Mouse (Mus musculus) gastrocnemius, adult 2 months (tissue): ENCODE data around the gene Fgf12. TPM values are rescaled to one million over a fixed set of nuclear protein-coding genes. Genes with fewer than 3 reads are reported as not detected.

Experiments
- DNase-seq: peaks from one replicate; pipeline ENCODE4 v3.0.0; 2022
- H3K27ac ChIP-seq: fragments of 200-600 bp; 2 replicates; pipeline ENCODE4 v1.8.1; 2022; ENCODE audit warnings: mild to moderate bottlenecking
- H3K4me3 ChIP-seq: fragments of 200-600 bp; 2 replicates; pipeline ENCODE4 v1.8.1; 2022; ENCODE audit warnings: mild to moderate bottlenecking, moderate library complexity
- CTCF ChIP-seq: fragments of 200-600 bp; IDR thresholded peaks from 2 replicates; pipeline ENCODE4 v1.8.1; 2022; ENCODE audit warnings: antibody characterized with exemption, mild to moderate bottlenecking, moderate library complexity
- intact Hi-C: fragments of 180-260 bp; cut with DNase I; formaldehyde crosslinking; loops from one replicate; pipeline ENCODE4 v1.15.1; 2025
- total RNA-seq, 2 experiments: library from RNA; stranded (reverse); gene quantifications; 2 replicates each; pipeline ENCODE4 v1.2.3; 2021

Gene Fgf12
- total RNA-seq, 2 experiments from 2014 or later = not detected

GRCm38 (mm10) chr16:28593075-28593915 lies 159.6 kb downstream of the Fgf12 start:
- H3K27ac ChIP-seq = no peak overlapping the region
- DNase-seq = peak; percentile 64
- intact Hi-C loops = loop anchor here (10.0 kb wide), 1 partner anchor 982 kb away; the partner anchor contains the start of gene Opa1
- peak overlapping the region; percentile 68 for H3K4me3 ChIP-seq
- peak; percentile 85 for TF ChIP-seq CTCF

DNA sequence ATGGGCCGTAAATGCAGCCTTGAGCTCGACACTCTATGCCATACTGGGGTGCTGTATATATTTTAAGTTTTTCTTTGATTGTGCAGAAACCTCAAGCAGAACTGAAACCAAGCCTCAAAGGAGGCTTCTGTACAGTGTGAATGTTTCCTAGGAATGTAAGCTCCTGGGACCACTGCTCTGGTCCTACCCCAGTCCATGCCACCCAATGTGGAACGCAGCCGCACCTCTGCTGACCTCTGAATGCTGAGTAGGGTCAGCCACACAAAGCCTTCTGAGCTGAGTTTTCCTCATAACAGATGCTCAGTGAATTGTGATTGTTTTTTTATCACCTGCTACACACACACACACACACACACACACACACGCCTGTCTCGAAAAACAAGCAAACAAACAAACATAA lies 160.4 kb downstream of the Fgf12 start:
- Histone ChIP-seq H3K4me3 (no peak overlapping the region), H3K27ac (no peak overlapping the region)
- TF ChIP-seq CTCF = no peak
- intact Hi-C loops = loop anchor here (10.0 kb wide), 1 partner anchor 982 kb away; the partner anchor contains the start of gene Opa1
- no peak for DNase-seq

GRCm38 (mm10) chr16:28591583-28591982 lies 161.3 kb downstream of the Fgf12 start:
- DNase-seq = no peak
- TF ChIP-seq CTCF = no peak
- intact Hi-C loops = loop anchor here (10.0 kb wide), 1 partner anchor 983 kb away; the partner anchor contains the start of gene Opa1
- Histone ChIP-seq H3K27ac (no peak overlapping the region), H3K4me3 (no peak overlapping the region)

DNA sequence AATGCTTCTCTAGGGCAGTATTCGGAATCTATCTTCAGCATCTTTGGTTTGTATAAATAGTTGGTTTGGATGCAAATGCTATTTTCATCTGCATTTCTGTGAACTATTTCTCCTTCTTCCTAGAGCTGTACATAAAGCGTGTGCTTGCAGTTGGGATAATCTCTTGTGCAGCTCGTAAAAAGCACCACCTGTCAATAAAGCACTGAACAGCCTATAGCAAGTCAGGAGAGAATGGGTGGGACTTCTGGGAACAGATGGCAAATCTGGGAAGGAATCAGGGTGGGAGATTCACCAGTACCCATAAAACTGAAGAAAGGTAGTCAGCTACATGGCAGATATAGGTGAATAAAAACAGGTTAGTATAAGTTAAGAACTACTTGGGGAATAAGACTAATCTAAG lies 180.7 kb downstream of the Fgf12 start:
- DNase-seq = no peak
- Histone ChIP-seq H3K4me3 (no peak overlapping the region), H3K27ac (no peak overlapping the region)
- intact Hi-C loops = no loop called here
- TF ChIP-seq CTCF = no peak

- H3K27ac ChIP-seq = no peak overlapping the region
- H3K4me3 ChIP-seq = peak overlapping the region; percentile 50
- no peak for TF ChIP-seq CTCF
- intact Hi-C loops = no loop called here
- no peak for DNase-seq
Observed at GRCm38 (mm10) chr16:28564716-28565217, 188.1 kb downstream of the Fgf12 start.

DNA sequence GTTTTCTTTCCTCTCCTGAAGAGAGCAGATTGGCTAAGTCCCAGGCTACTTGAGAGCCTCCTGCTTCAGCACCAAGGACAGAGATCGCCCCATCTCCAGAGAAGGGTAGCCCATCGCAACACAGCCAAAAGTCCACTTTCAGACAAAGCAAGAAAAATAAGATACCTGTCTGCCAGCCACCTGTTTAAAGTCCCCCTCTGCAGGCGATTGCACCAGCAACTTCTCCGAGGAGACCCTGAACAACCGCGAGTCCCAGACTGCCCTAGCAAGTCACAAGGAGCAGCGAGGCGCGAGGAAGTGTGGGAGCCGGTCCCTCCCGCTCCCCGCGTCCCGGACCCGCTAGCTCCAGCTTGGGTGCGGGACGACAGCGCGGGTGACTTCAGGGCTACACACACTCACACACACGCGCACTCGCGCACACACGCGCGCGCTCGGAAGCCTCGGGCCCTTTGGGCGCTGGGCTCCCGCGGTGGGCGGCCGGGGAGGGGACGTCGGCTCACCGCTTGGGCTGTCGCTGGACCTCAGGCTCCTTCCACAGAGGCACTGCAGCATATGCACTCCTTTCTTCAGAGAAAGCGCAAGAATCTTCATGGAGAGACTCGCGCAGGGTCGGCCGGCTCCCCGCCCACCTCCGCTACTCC lies 188.7 kb downstream of the Fgf12 start:
- intact Hi-C loops = no loop called here
- no peak for TF ChIP-seq CTCF
- peak; percentile 20 for DNase-seq
- Histone ChIP-seq H3K27ac (no peak overlapping the region), H3K4me3 (peak overlapping the region; percentile 50)

GRCm38 (mm10) chr16:28562847-28563246 lies 190.0 kb downstream of the Fgf12 start:
- no peak for TF ChIP-seq CTCF
- Histone ChIP-seq H3K4me3 (no peak overlapping the region), H3K27ac (no peak overlapping the region)
- no peak for DNase-seq
- intact Hi-C loops = no loop called here

DNA sequence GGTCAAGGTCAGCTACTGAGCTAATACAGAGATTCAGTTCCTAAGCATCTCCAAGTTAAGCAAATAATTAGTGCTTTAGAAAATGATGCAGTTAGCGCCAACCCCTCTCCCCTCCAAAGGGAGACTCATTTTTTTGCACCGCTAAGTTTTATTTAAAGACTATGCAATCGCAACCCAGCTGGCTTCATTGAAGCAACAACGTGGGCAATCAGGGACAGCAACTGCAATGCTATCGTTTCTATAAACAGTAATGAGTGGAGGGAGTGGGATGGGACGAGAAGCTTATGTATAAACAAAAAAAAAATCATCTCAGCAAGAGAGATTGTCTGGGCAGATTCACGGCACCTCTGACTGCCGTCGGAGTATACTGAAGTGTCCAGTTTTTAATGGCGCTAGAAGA lies 197.6 kb downstream of the Fgf12 start:
- DNase-seq = no peak
- Histone ChIP-seq H3K4me3 (no peak overlapping the region), H3K27ac (no peak overlapping the region)
- intact Hi-C loops = no loop called here
- no peak for TF ChIP-seq CTCF

DNA sequence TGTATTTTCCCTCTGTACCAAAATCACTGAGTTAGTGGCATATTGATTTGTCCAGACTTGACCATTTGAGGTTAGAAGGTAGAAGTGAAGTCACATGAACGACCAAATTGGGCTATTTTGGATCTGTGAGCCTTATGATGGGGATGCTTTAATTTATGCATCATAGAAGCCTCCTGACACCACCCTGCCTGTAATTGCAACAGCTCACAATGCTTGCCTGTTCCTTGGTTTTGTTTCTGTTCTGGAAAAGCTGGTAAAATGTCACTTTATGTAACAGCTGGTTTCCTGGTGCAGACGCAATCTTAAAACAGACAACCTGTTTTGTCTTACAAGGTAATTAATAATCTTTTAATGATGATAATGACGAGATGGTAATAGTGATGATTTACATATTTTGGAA lies 213.4 kb downstream of the Fgf12 start:
- Histone ChIP-seq H3K4me3 (no peak overlapping the region), H3K27ac (no peak overlapping the region)
- TF ChIP-seq CTCF = no peak
- no peak for DNase-seq
- intact Hi-C loops = no loop called here

DNA sequence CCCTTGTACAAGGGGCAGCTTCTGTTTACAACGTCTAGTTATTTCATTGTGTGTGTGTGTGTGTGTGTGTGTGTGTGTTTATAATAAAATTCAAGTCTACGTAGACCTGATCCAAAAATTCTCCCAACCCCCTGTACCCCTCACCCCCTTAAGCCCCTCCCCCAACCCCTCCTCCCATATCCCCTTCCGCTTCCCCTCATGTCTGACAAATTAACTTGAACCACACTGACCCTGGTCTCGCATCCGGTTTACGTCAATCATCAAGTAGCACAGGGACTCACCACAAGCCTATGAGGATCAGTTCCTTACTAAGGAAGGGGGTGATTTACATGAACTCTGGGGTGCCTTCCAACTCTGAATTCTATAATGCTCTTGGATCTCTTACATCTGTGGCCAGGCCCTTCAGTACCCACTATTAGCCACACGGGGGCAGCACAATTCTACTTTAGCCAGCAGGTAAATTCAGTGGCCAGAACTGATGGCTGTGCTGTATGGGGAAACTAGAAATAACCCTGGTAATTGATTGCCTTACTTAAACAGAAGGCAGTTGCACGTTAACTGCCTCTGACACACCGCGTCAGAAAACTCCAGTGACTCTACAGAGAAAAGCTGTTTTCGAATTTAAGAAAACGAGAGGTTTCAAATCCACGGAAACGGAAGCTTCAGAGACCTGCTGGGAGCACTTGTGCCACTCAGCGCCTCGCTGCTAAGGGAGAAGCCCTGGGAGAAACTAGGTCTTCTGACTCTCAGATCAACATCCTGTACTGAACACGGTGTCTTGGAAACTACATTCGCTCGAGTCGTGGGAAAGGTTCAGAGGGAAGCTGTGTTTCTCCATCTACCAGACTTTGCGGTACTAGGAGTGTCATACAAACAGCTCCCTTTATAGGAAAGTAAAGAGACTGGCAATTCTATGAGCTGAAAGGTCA lies 235.0 kb downstream of the Fgf12 start:
- peak; percentile 96; the same call in 1 of the 2 replicates for TF ChIP-seq CTCF
- intact Hi-C loops = no loop called here
- peak; percentile 57 for DNase-seq
- Histone ChIP-seq H3K27ac (no peak overlapping the region), H3K4me3 (peak overlapping the region; percentile 63)

- no peak for DNase-seq
- intact Hi-C loops = no loop called here
- H3K4me3 ChIP-seq = no peak overlapping the region
- no peak overlapping the region for H3K27ac ChIP-seq
- no peak for TF ChIP-seq CTCF
Observed at GRCm38 (mm10) chr16:28512446-28512845, 240.4 kb downstream of the Fgf12 start.

GRCm38 (mm10) chr16:28511413-28511812 lies 241.5 kb downstream of the Fgf12 start:
- DNase-seq = no peak
- intact Hi-C loops = no loop called here
- no peak overlapping the region for H3K27ac ChIP-seq

More at GRCm38 (mm10) chr16:28511413-28511812, 241.5 kb downstream of the Fgf12 start:
- H3K4me3 ChIP-seq = no peak overlapping the region
- TF ChIP-seq CTCF = no peak
